In the genomic region with DNA sequence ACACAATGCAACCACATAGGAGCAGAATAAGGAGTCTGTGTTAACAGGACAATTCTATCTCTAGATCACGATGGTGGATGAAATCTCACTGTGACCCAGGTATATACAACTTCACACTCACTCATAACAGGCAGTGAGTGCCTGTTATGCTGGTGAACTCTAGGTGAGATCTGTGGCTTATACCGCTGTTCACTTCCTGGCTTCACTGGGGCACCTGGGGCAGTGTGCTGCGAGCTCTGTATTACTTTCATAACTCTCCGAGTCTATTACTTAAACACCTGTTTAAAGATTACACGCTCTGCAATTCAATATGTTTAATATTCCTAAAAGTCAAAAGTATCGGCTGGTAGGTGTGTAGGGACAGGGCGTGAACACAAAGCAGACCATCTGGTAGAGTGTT, we compare ENCODE assay signal across 20 mouse cellular contexts. TPM values are rescaled to one million over a fixed set of nuclear protein-coding genes. Genes with fewer than 3 reads are reported as not detected.
DNase-seq lines count a peak whose midpoint lies in the region; ATAC-seq and TF ChIP-seq lines count a peak whose summit lies in the region.
"Had no signal": no experiment of that assay in that cellular context is flagged by ENCODE, and none has a peak within 500 bp of the region (broad histone marks: within the 10 kb centered on the region; RNA-seq: fewer than 3 reads in every experiment).

No protein-coding gene starts in this region.

- H3K27ac ChIP-seq in midbrain, embryonic 11.5 days (ENCODE audit: low read depth, low read length), result no peak overlapping the region
- no peak overlapping the region for H3K27ac ChIP-seq in midbrain, embryonic 13.5 days
- peak overlapping the region; percentile 21; the same call in 1 of the 2 replicates for H3K27ac ChIP-seq in limb, embryonic 10.5 days
- H3K27ac ChIP-seq in limb, embryonic 14.5 days (replicated peaks; ENCODE audit: low read depth, low read length), result no peak overlapping the region
- H3K27ac ChIP-seq: embryonic facial prominence, embryonic 13.5 days; forebrain, embryonic 13.5 days; forebrain, embryonic 15.5 days had no signal

- H3K4me3 ChIP-seq in midbrain, embryonic 11.5 days (ENCODE audit: low read depth, low read length), result no peak overlapping the region
- H3K4me3 ChIP-seq in midbrain, embryonic 13.5 days (replicated peaks), result no peak overlapping the region
- no peak overlapping the region for H3K4me3 ChIP-seq in limb, embryonic 10.5 days
- no peak overlapping the region for H3K4me3 ChIP-seq in limb, embryonic 14.5 days (replicated peaks; ENCODE audit: low read length)
- H3K4me3 ChIP-seq: embryonic facial prominence, embryonic 13.5 days; forebrain, embryonic 13.5 days; forebrain, embryonic 15.5 days had no signal

- no peak for TF ChIP-seq POLR2A in limb, embryonic 14.5 days (IDR thresholded peaks at IDR 0.05; ENCODE audit: borderline replicate concordance, extremely low read depth, insufficient read depth, insufficient read length)

- no peaks in the 10 kb centered on the region for H3K4me1 ChIP-seq in midbrain, embryonic 11.5 days (ENCODE audit: control insufficient read depth, insufficient read depth, low read length)
- no peaks in the 10 kb centered on the region for H3K4me1 ChIP-seq in midbrain, embryonic 13.5 days (replicated peaks)
- H3K4me1 ChIP-seq in limb, embryonic 10.5 days, result peaks cover 25% of the 10 kb centered on the region
- H3K4me1 ChIP-seq in limb, embryonic 14.5 days (ENCODE audit: control insufficient read depth, insufficient read depth, low read length), result peaks cover 13% of the 10 kb centered on the region
- H3K4me1 ChIP-seq: forebrain, embryonic 13.5 days had no signal

- no peaks in the 10 kb centered on the region for H3K27me3 ChIP-seq in midbrain, embryonic 11.5 days (ENCODE audit: control insufficient read depth, insufficient read depth, low read length)
- no peaks in the 10 kb centered on the region for H3K27me3 ChIP-seq in midbrain, embryonic 13.5 days
- H3K27me3 ChIP-seq in limb, embryonic 10.5 days (ENCODE audit: low read depth, poor library complexity, severe bottlenecking), result no peaks in the 10 kb centered on the region
- H3K27me3 ChIP-seq in limb, embryonic 14.5 days (ENCODE audit: control insufficient read depth, insufficient read depth, low read length), result no peaks in the 10 kb centered on the region
- H3K27me3 ChIP-seq: embryonic facial prominence, embryonic 13.5 days; forebrain, embryonic 13.5 days; forebrain, embryonic 15.5 days had no signal

- H3K9ac ChIP-seq in midbrain, embryonic 11.5 days (ENCODE audit: low read length), result no peak overlapping the region
- no peak overlapping the region for H3K9ac ChIP-seq in midbrain, embryonic 13.5 days (replicated peaks)
- no peak overlapping the region for H3K9ac ChIP-seq in limb, embryonic 14.5 days (ENCODE audit: low read depth, low read length, severe bottlenecking)
- H3K9ac ChIP-seq: embryonic facial prominence, embryonic 13.5 days; forebrain, embryonic 13.5 days; forebrain, embryonic 15.5 days; forebrain, postnatal 0 days had no signal

- peak; percentile 11 for DNase-seq in heart, adult 11 months
- no peak for DNase-seq in heart, postnatal 10 days
- peak; percentile 62 for DNase-seq in midbrain, embryonic 11.5 days (ENCODE audit: low spot score, missing footprints)
- DNase-seq in limb, embryonic 10.5 days (ENCODE audit: low spot score), result no peak
- DNase-seq in limb, embryonic 14.5 days (ENCODE audit: low spot score), result no peak
- no peak for DNase-seq in gastrocnemius, adult 8-10 months (ENCODE audit: low spot score in 2 of 2)
- no peak for DNase-seq in cerebellum, postnatal 36 days
- DNase-seq: adrenal gland, adult 2 months; adrenal gland, postnatal 10 days; adrenal gland, postnatal 25 days; cerebellum, adult 11 months; cerebellum, adult 18-20 months; cerebellum, adult 8-10 months; cerebellum, adult 9-11 months; cerebellum, postnatal 14 days; forebrain, postnatal 0 days had no signal

- no peaks in the 10 kb centered on the region for H3K9me3 ChIP-seq in midbrain, embryonic 11.5 days (ENCODE audit: control insufficient read depth, low read length)
- H3K9me3 ChIP-seq in midbrain, embryonic 13.5 days, result no peaks in the 10 kb centered on the region
- H3K9me3 ChIP-seq in limb, embryonic 10.5 days (replicated peaks), result no peaks in the 10 kb centered on the region
- H3K9me3 ChIP-seq in limb, embryonic 14.5 days (ENCODE audit: control insufficient read depth, low read length), result no peaks in the 10 kb centered on the region
- H3K9me3 ChIP-seq: embryonic facial prominence, embryonic 13.5 days; forebrain, embryonic 13.5 days; forebrain, embryonic 15.5 days had no signal

- no peak for ATAC-seq in midbrain, embryonic 11.5 days (ENCODE audit: low FRiP score)
- no peak for ATAC-seq in midbrain, embryonic 13.5 days
- 0 out of 2 replicates have a peak, but pooled peaks have one; percentile 25 for ATAC-seq in limb, embryonic 14.5 days (ENCODE audit: low FRiP score, low read depth)
- ATAC-seq: forebrain, embryonic 13.5 days; forebrain, embryonic 15.5 days; forebrain, postnatal 0 days had no signal

- 95% methylated on average over 7 of the region's 7 CpGs for WGBS in midbrain, embryonic 11.5 days
- 92% methylated on average over 7 of the region's 7 CpGs for WGBS in midbrain, embryonic 13.5 days
- WGBS in limb, embryonic 10.5 days, result 91% methylated on average over 7 of the region's 7 CpGs
- 32% methylated on average over 7 of the region's 7 CpGs for WGBS in limb, embryonic 14.5 days

- H3K4me2 ChIP-seq in midbrain, embryonic 11.5 days, result no peak overlapping the region
- H3K4me2 ChIP-seq in midbrain, embryonic 13.5 days (replicated peaks), result no peak overlapping the region
- no peak overlapping the region for H3K4me2 ChIP-seq in limb, embryonic 14.5 days (replicated peaks; ENCODE audit: low read depth, low read length, severe bottlenecking)
- H3K4me2 ChIP-seq: embryonic facial prominence, embryonic 13.5 days; forebrain, embryonic 13.5 days; forebrain, embryonic 15.5 days had no signal

- intact Hi-C loops in heart, postnatal 10 days (cut with DNase I), result no loop called here

- H3K36me3 ChIP-seq in midbrain, embryonic 11.5 days (ENCODE audit: control insufficient read depth, insufficient read depth, low read length), result no peaks in the 10 kb centered on the region
- no peaks in the 10 kb centered on the region for H3K36me3 ChIP-seq in midbrain, embryonic 13.5 days
- H3K36me3 ChIP-seq in limb, embryonic 10.5 days, result no peaks in the 10 kb centered on the region
- H3K36me3 ChIP-seq in limb, embryonic 14.5 days (ENCODE audit: control insufficient read depth, insufficient read depth, low read length), result no peaks in the 10 kb centered on the region
- H3K36me3 ChIP-seq: embryonic facial prominence, embryonic 13.5 days; forebrain, embryonic 15.5 days had no signal

RNA-seq across cellular contexts. Expression of a gene that starts 55.0 kb away (rescaled TPM):
- total RNA-seq in heart, postnatal 10 days (2021), result 10 to 100 TPM; 37.0 to 37.6 TPM
- polyA plus RNA-seq in midbrain, embryonic 11.5 days (2014; fragmentation: Nextera tagmentation; extraction: Ambion mirVana), result 6.2 and 6.7 TPM in 2 replicates
- 5.1 and 5.5 TPM in 2 replicates for polyA plus RNA-seq in midbrain, embryonic 13.5 days (2015; fragmentation: Nextera tagmentation; extraction: Ambion mirVana)
- polyA plus RNA-seq in limb, embryonic 10.5 days (2016; fragmentation: Nextera tagmentation; extraction: Ambion mirVana), result 65.4 and 85.4 TPM in 2 replicates
- 23.4 and 24.1 TPM in 2 replicates for polyA plus RNA-seq in limb, embryonic 14.5 days (2012; rRNA removed)
- 35.3 and 38.0 TPM in 2 replicates for polyA plus RNA-seq in limb, embryonic 14.5 days (2014; fragmentation: Nextera tagmentation; extraction: Ambion mirVana)
- 10 to 100 TPM in 1 of 4 experiments, 1 to 10 TPM in 3; 4.4 to 10.5 (median 6.5) TPM for total RNA-seq in gastrocnemius, adult 8-10 months (2022)

Comparison
In these comparisons a context has a peak if more than half of its experiments do, and no peak if none do; other contexts are left out.
1. DNase-seq: peak in heart, adult 11 months (single experiment) and midbrain, embryonic 11.5 days (single experiment); none in heart, postnatal 10 days (0 of 2), limb, embryonic 10.5 days (single experiment), limb, embryonic 14.5 days (single experiment), gastrocnemius, adult 8-10 months (0 of 2) and cerebellum, postnatal 36 days (0 of 2).